Mouse (Mus musculus): ENCODE results near the gene March6.

Gene March6

DNA sequence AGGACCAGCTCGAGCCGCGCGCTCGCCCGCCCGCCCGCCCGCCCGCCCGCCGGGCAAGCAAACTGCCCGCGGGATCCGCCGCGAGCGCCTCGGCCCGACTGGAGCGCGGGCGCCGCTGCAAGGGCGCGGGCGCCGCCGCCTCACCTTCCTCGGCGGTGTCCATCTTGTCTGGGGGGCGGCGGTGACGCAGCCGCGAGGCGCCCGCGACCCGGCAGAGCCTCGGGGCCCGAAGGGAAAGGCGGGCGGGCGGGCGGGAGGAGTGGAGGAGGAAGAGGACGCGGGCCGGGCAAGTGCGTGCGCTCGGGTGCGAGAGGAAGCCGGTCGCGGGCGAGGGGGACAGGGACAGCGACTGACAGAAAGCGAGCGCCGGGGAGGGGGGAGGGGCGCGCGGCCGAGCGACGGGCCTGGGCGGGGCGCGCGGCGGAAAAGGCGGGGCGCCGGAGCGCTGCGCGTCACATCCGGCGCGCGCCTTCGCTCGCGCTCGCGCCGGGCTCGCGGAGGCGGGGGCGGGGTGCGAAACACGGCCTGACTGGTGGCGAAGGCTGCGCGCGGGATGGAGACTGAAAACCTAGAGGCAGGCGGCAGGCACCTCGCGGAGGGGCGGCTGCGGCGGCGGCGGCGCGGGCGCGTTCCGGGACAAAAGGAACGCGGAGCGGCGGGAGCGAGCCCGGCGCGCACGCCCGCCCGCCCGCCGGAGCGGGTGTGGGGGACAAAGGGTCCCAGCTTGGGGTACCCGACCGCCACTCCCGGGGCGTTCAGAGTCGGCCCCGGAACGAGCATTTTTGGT is at the start of gene March6:
Gene March6, minus strand, starts transcription at position 395 of the 787 bp plus-strand sequence.
- peak; percentile 84 to 93 for DNase-seq (ENCODE audit: low spot score in 2 of 2)

DNA sequence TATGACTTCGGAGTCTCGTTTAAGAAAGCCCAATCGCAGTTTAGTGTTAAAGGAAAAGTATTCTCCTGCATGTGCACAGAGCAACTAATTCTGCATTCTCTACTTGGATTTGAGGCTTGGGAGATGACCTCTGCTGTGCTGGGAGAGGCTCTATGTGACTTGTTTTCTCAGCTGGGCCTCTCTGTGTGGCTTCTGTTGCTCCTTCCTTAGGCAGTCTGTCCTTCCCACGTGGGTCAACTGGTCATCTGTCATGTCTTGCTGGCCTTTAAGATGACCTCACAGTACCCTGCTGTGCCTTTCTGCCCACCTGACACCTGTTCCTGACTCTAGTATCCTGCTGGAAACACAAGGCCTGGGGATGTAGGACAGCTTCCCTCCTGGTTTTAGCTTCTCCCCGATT is 45.2 kb upstream of the March6 start:
- no peak for DNase-seq (ENCODE audit: low spot score in 2 of 2)

DNA sequence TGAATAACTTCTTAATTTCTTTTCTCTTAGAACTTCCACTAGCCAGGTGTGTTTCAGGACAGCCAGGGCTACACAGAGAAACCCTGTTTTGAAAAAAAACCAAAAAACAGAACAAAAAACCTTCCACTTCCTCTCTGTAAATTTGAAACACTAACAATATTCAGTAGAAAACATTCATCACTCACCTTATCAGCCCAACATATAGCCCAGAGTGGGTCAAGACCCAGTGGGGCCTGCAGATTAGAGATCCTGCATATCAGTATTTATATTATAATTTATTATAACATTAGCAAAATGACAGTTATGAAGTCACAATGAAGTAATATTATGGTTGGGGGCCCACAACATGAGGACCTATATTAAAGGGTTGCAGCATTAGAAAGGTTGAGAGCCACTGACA is 42.8 kb upstream of the March6 start:
- no peak for DNase-seq (ENCODE audit: low spot score in 2 of 2)

DNA sequence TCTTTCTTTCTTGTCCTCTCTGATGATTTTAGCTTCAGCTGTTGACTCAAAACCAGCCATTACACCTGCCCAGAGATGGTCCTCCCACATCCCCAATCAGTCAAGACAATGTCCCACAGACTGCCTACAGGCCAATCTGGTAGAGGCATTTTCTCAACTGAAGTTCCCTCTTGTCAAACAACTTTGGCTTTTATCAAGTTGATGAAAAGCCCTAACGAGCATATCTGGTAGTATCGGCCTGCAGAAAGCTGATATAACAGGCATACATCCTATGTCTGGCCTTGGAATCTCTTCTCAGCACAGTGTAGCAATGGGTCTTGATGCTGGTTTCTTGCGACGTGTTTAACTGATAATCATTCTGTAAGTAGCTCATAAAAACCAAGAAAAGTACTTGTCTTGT is 42.4 kb upstream of the March6 start:
- no peak for DNase-seq (ENCODE audit: low spot score in 2 of 2)

DNA sequence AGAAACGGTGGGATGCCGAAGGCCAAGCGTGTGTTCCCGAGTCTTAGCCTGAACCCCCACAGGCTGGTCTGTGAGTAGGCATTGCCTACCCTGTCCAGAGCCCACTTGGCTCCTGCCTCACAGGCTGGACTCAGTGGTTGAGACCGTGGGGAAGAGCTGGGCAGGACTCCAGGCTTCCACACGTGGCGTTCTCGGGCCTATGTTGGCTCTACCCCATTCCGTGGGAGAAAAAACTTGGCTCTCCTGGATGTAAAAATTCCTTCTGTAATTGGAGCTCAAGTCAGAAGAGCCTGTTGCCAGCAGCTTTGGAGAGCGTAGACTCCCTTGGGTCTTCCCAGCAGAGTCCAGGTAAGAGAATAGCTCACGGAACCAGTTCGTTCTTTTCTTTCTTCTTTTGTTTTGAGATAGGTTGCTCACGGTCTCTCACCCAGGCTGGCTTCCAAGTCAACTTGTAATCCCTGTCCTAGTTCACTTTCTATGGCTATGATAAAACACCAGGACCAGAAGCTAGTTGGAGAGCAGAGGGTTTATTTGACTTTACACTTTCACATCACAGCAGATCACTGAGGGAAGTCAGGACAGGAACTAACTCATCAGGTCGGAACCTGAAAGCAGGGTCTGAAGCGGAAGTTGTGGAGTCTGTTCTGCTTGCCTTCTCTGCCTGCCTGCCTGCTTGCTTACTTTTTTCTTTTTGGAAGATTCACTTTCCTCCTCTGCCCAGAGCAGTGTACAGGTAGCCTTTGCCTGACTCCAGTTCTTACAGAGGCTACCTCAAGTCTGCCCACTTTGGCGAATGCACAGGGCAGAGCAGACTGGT is 41.3 kb upstream of the March6 start:
- DNase-seq (ENCODE audit: low spot score in 2 of 2) = no peak

DNA sequence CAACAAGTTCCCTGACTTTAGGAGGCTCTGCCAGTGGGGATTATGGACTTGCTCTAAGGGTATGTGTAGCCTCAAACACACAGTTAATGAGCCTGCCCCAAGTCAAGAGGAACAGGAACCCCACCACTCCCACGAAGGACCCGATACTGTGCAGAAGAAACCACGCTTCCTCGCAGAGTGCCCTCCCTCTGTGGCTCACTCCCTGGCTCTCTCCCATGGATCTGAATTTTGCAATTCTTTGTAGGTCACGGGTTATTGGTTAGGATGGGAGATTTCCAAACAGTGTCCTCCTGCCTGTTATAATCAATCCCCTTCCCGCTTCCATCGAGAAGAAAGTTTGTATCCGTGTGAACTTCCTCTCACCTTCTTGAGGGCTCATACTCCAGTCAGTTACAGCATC is 40.1 kb upstream of the March6 start:
- DNase-seq (ENCODE audit: low spot score in 2 of 2) = no peak

DNA sequence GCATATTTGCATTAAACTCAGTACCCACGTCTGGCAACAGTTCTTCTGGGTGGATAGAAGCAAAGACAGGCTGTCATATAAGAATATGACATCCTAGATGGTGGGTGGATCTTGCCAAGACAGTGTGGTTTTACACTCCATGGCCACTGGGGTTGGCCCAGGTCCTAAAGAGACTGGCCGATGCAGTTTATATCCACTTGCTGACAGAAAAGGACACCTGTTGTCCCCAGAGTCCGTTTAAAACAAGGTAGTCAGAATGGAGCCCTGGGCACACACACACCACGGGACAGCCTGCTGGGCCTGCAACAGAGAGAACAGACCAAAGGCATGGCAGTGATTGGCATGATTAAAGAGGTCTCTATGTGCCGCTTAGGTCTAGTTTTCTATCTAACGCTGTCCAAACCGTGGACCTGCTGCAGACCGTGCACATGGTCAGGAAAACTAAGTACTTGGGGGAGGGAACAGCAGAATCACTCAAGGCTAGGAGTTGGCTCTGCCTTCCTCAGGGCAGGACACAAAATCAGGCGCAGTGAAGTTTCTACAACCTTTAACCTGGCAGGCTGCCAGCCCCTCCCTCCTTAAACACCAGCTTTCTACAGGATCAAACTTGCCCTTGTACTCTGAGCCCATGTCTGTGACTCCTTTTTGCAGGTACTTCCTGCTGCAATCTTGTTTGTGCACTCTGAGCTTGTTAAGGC is 38.6 kb upstream of the March6 start:
- DNase-seq (ENCODE audit: low spot score in 2 of 2) = no peak

DNA sequence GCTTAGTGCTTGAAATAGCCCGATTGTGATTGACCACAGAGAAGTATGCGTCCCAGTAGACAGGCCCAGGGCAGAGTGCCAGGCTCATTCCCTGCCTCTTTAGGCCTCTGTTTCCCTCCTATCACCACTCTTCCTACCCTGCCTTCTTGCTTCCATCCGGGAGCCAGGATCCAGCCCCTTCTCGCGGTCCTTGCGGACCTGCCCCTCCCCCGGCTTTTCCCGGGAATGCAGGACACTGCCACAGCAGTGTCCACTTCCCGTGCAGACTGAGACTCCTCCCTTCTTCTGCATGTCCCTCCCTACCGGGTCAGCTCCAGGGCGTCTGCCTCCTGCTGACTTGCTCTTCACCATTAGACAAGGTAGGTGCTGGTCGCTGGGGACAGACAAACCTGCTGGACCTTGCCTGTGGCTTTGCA is 37.7 kb upstream of the March6 start:
- DNase-seq (ENCODE audit: low spot score in 2 of 2) = no peak

DNA sequence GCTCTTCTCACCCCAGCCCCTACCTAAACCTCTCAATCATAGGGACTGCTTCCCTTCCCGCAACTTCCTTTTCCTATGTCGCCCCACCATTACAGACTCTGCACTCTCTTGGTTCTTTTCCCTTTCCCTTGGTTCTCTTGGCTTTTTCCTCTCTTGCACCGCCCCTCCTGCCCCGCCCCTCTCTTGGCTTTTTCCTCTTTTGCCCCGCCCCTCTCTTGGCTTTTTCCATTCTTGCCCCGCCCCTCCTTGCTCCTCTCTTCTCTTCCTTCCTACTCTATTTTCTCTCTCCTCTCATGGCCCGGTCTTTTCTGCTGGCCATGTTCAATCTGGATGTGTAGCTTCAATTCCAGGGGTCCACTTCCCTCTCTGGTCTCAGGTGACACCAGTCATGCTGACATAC is 36.6 kb upstream of the March6 start:
- DNase-seq (ENCODE audit: low spot score in 2 of 2) = no peak

DNA sequence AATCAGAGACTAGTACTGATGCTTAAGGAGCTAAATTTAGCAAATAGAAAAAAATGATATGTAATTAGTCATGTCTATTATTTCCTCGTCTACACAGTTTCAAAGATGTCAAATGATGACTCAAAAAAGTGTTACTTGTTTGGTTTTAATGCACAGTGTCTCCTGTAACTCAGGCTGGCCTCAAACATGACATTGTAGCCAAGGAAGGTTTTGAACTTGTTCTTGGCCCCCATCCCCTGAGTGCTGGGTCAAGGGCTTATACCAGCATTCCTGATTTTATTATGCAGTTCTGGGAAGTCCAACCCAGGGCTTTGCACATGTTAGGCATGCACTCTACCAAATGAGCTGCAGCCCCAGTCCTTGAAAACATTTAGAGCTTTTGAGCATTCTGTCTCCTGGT is 34.9 kb upstream of the March6 start:
- DNase-seq (ENCODE audit: low spot score in 2 of 2) = no peak

DNA sequence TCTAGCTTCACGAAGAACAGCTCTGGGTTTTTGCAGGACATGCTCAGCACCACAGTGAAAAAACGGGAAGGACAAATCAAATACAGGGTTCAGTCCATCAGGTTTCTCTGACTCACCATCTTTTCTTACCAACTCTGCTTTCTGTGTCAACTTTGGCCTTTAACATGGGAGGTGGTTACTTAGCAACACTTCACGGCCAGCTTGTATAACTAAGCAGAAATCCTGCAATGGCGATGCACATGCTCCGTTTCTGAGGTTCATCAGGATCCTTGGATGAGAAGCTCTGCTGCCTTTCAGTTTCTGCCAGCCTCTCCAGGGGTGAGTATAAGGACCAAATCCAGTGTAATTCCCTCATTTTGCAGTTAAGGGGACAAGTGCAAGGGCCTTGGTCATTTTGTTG is 34.3 kb upstream of the March6 start, which contains the start of gene Cmbl:
Gene Cmbl, plus strand, starts transcription at position 206 of the 400 bp plus-strand sequence.
- no peak for DNase-seq (ENCODE audit: low spot score in 2 of 2)

DNA sequence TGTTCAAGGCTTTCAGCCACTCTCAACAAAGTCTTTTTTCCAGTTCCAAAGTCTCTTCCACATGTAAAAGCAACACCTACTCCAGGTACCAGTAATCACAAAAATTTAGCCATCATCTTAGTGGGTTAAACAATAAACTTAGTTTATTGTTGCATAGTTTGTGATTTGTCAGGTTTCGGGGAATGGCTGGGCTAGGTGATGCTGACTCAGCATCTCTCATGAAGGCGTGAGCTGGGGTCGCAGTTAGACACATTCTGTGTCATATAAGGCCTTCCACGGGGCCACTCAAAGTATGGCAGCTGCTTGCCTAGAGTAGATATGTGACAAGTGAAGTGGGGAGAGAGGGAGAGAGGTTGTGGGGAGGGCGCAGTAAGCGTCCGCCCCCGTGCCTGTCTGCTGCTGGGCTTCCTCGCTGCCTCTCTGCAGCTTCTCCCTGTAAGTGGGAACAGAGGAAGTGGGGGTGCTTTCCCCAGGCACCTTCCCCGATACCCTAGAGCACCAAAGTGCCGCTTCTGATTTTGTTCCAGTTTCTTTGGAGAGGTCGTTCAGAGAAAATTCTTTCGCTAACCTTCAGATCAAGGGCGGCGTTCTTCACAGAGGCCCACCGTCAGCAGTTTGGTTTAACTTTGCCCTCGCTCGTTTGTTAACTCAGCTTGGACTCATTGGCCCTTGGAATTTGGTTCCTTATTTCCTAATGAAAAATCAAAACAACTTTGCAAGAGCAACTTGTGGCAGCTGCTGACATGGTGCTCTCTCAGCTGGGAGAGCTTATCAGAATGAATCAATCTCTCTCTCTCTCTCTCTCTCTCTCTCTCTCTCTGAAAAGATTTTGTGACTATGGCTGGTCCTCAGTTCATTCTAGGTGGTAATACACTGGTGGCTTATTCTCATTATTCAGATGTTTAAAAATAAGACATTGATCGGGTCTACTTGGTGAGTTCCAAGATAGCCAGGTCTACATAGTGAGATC is 33.0 kb upstream of the March6 start:
- no peak for DNase-seq (ENCODE audit: low spot score in 2 of 2)

DNA sequence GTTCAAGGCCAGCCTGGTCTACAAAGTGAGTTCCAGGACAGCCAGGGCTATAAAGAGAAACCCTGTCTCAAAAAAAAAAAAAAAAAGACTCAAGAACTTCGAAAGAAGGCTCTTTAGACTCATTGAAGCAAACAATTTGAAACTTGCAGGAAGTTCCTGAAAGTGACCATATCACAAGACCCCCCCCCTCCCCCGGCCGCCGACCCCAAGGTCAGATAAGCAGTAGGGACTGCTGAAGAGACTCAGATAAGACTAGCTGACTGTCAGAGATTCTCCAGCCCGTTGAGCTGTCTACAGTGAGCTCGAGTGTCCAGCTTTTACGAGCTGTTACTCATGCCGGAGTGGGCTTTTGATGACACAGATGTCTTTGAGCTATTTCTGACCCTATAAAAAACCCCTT is 32.0 kb upstream of the March6 start:
- DNase-seq (ENCODE audit: low spot score in 2 of 2) = no peak

DNA sequence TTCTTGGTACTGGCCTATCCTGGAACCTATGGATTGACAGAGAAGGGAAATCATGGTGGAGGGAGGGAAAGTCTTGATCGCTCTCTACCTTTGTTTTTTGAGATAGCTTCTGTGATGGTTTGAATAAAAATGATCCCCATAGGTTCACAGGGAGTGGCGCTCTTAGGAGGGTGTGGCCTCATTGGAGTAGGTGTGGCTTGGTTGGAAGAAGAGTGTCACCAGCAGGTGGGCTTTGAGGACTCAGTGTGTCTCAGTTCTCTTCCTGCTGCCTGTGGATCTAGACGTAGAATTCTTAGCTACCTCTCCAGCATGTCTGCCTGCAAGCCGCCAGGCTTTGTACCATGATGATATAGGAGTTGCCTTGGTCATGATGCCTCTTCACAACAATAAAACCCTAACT is 31.1 kb upstream of the March6 start:
- DNase-seq (ENCODE audit: low spot score in 2 of 2) = no peak

DNA sequence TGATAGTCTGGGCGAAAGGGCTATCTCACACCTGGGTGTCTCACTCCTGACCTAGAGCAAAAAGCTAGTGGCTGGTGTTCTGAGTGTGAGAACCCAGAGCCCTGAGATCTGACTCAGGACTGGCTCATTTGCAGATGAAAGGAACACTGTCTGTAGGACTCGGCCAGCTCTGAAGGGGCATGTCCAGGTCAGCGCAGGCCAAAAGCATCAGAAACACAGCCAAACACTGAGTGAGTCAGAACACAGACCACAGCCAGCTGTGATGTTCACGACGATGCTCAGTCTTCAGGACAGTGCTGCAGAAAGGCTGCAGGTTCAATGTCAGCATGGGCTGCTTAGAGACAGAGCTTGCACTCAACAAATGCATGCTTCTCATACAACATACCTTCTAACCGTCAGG is 30.5 kb upstream of the March6 start:
- no peak for DNase-seq (ENCODE audit: low spot score in 2 of 2)

DNA sequence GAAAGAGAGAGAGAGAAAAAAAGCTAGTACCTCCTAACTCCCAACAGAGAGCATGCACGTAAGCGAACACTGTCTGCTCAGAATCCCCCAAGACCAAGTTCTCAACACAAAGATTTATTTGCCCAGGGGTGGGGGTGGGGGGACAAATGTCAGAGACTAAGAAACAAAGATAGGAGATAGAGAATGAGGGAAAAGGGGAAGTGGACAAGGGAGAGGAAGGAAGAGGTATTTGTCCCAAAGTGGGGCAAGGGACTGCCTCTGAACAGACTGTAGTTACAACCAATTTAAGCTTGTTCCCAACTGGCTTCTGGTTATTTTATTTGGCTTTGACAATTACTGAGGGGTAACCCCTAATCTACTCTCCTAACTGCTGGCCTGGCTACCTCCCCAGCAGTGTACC is 24.0 kb upstream of the March6 start:
- DNase-seq (ENCODE audit: low spot score in 2 of 2) = no peak

DNA sequence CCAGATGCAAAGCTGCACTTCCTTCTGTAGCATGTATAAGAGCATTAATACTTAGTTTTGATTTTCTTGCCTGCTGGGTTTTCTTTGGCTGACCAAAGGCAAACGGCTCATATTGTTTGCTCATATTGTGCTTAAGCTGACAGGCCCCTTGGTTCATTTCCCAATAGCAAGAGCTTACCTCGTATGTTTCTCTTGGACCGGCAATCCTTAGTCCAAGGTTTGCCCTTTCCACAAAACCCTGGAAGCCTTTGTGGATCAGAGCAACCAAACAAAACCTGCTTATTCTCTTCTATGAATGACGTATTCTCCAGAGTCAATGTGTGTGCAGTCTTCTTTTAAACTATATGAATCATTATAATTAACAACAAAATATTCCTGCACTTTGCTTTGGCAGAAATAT is 19.5 kb upstream of the March6 start:
- DNase-seq (ENCODE audit: low spot score in 2 of 2) = no peak

DNA sequence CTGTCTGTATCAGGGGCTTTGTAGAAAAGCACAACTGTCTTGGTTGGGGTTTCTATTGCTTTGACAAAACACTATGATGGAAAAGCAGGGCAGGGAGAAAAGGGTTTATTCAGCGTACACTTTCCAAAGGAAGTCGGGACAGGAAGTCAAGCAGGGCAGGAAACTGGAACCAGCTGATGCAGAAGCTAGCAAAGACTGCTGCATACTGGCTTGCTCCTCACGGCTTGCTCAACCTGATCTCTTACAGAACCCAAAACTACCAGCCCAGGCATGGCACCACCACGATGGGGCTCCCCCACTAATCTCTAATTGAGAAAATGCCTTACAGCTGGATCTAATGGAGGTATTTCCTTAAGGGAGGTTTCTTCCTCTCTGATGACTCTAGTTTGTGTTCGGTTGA is 16.6 kb upstream of the March6 start:
- DNase-seq (ENCODE audit: low spot score in 2 of 2) = no peak

DNA sequence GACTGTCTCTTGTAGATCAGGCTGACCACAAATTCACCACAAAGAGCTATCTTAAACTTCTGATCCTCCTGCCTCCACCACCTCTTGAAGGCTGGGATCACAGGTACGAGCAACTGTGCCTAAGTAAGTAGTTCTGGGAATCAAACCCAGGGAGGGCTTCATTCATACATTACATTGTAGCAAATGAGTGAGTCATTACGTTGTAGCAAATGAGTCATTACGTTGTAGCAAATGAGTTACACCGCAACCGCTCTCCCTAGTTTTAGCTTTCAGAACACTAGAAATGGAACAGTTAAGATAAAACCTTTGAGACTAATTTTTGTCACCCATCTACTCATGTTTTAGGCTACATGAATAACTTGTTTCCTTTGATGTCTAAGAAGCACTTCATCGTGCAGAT is 15.4 kb upstream of the March6 start:
- no peak for DNase-seq (ENCODE audit: low spot score in 2 of 2)

DNA sequence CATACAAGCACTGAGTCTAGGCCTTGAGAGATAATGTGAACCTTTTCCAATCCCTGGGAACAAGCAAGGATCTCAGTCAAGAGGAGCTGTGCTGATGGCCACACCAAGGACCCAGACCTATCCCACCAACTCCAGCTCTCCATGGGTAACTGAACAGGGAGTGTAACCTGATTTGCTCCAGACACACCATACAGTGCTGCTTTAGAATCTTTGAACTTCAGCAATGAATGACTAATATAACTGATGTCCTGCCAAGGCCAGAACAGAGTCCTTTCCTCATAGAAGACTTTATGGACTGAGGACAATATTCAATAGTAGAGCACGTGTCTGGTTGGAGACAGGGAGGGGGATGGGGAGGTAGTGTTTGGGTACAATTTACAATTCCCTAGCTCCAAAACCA is 14.2 kb upstream of the March6 start:
- no peak for DNase-seq (ENCODE audit: low spot score in 2 of 2)

DNA sequence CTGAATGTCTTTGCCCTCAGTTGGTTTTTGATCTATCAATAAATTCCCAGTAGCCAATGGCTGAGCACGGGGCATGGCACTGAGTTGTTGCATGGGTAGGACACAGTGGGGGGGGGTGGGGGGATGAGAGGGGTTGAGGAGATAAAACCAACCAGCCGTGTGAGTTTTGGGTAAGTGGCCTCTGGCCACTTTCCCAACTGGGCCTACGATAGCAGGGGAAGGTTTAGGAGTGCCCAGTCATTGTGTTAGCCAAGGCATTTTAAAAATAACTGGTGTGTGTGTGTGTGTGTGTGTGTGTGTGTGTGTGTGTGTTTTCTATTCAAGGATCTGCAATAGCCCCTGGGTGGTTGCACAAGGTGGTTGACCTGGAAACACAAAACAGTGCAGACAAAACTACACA is 12.4 kb upstream of the March6 start:
- DNase-seq (ENCODE audit: low spot score in 2 of 2) = no peak

All from cerebellum, postnatal 4 days (tissue).